Comparison of ENCODE assay signal across 7 mouse cellular contexts in genomic region chr17:5084139-5084538, GRCm38 (mm10).
DNase-seq lines count a peak whose midpoint lies in the region.

No protein-coding gene starts in this region.

- peak; percentile 40 for DNase-seq in retina, postnatal 1 day
- DNase-seq in retina, embryonic 14.5 days (ENCODE audit: low spot score): no peak
- DNase-seq in cerebellum, postnatal 36 days: peak; percentile 72 to 75
- peak; percentile 52 to 60 for DNase-seq in layer of hippocampus, postnatal 10 days (ENCODE audit: low spot score in 2 of 2)
- peak; percentile 63 for DNase-seq in thymus, postnatal 14 days
- DNase-seq in testis, postnatal 10 days (ENCODE audit: low spot score): no peak
- DNase-seq in testis, postnatal 14 days (ENCODE audit: low spot score): no peak

Comparison
In these comparisons a context has a peak if more than half of its experiments do, and no peak if none do; other contexts are left out.
1. DNase-seq: peak in retina, postnatal 1 day (single experiment), cerebellum, postnatal 36 days (2 of 2), layer of hippocampus, postnatal 10 days (2 of 2) and thymus, postnatal 14 days (single experiment); none in retina, embryonic 14.5 days (single experiment), testis, postnatal 10 days (single experiment) and testis, postnatal 14 days (single experiment).